Comparison of ENCODE assay signal across 14 mouse cellular contexts in genomic region chr4:40575951-40576350, GRCm38 (mm10).
"Had no signal": no experiment of that assay in that cellular context is flagged by ENCODE, and none has a peak within 500 bp of the region (broad histone marks: within the 10 kb centered on the region; RNA-seq: fewer than 3 reads in every experiment).

No protein-coding gene starts in this region.

- H3K4me3 ChIP-seq: lung, embryonic 15.5 days; megakaryocyte, embryonic 14.5 days; midbrain, embryonic 13.5 days; midbrain, embryonic 15.5 days; neural tube, embryonic 12.5 days; stomach, embryonic 15.5 days had no signal

- H3K4me1 ChIP-seq: lung, embryonic 15.5 days; megakaryocyte, embryonic 14.5 days; midbrain, embryonic 13.5 days; midbrain, embryonic 15.5 days; neural tube, embryonic 12.5 days; stomach, embryonic 15.5 days had no signal

- DNase-seq: lung, adult 2 months; lung, postnatal 14 days; lung, postnatal 36 days; thymus, adult 2 months; thymus, postnatal 25 days; thymus, postnatal 4 days had no signal

- H3K27ac ChIP-seq: lung, embryonic 15.5 days; macrophage; midbrain, embryonic 13.5 days; midbrain, embryonic 15.5 days; neural tube, embryonic 12.5 days; stomach, embryonic 15.5 days; stomach, postnatal 0 days had no signal

- H3K27me3 ChIP-seq: lung, embryonic 15.5 days; megakaryocyte, embryonic 14.5 days; midbrain, embryonic 13.5 days; midbrain, embryonic 15.5 days; neural tube, embryonic 12.5 days; stomach, embryonic 15.5 days had no signal
